Mouse (Mus musculus) limb, embryonic 14.5 days (tissue): ENCODE measurements around the gene Phgr1. TPM values are rescaled to one million over a fixed set of nuclear protein-coding genes. Genes with fewer than 3 reads are reported as not detected.

Experiments used
- ATAC-seq: fragments of 200-750 bp; cut with Nextera tagmentation; 2 replicates; pipeline ENCODE4 v1.8.0; 2017; ENCODE audit warnings: low read depth, moderate number of reproducible peaks, moderate TSS enrichment; ENCODE audit not compliant: low FRiP score
- DNase-seq: peaks from one replicate; pipeline ENCODE4 v3.0.0-alpha.2; 2015; ENCODE audit warnings: low spot score
- H3K27ac ChIP-seq: fragments of 300-500 bp; sonication (generic); replicated peaks from 2 replicates; pipeline ENCODE4 v1.5.1; 2014; ENCODE audit warnings: low read depth, mild to moderate bottlenecking, low read length, moderate library complexity, mixed read lengths
- H3K27me3 ChIP-seq: fragments of 300-500 bp; sonication (generic); 2 replicates; pipeline ENCODE4 v1.6.1; 2014; ENCODE audit warnings: low read length, mixed read lengths; ENCODE audit not compliant: control insufficient read depth, insufficient read depth
- H3K36me3 ChIP-seq: fragments of 300-500 bp; sonication (generic); 2 replicates; pipeline ENCODE4 v1.6.1; 2014; ENCODE audit warnings: mild to moderate bottlenecking, low read length, moderate library complexity, mixed read lengths; ENCODE audit not compliant: control insufficient read depth, insufficient read depth
- H3K4me1 ChIP-seq: fragments of 300-500 bp; sonication (generic); 2 replicates; pipeline ENCODE4 v1.6.1; 2014; ENCODE audit warnings: antibody characterized with exemption, low read length, mixed read lengths; ENCODE audit not compliant: control insufficient read depth, insufficient read depth
- H3K4me2 ChIP-seq: fragments of 300-500 bp; sonication (generic); replicated peaks from 2 replicates; pipeline ENCODE4 v1.6.1; 2014; ENCODE audit warnings: low read depth, mild to moderate bottlenecking, low read length, moderate library complexity; ENCODE audit not compliant: severe bottlenecking
- H3K4me3 ChIP-seq: fragments of 300-500 bp; sonication (generic); replicated peaks from 2 replicates; pipeline ENCODE4 v1.5.1; 2014; ENCODE audit warnings: low read length
- H3K9ac ChIP-seq: fragments of 300-500 bp; sonication (generic); 2 replicates; pipeline ENCODE4 v1.6.1; 2014; ENCODE audit warnings: mild to moderate bottlenecking, low read depth, low read length, moderate library complexity; ENCODE audit not compliant: severe bottlenecking
- H3K9me3 ChIP-seq: fragments of 300-500 bp; sonication (generic); 2 replicates; pipeline ENCODE4 v1.6.1; 2016; ENCODE audit warnings: low read length; ENCODE audit not compliant: control insufficient read depth
- POLR2A ChIP-seq: fragments of 200-500 bp; IDR thresholded peaks from 2 replicates; pipeline ENCODE4 v1.8.0; 2012; ENCODE audit warnings: inconsistent platforms, mild to moderate bottlenecking, moderate library complexity, borderline replicate concordance; ENCODE audit not compliant: insufficient read depth, insufficient read length; ENCODE audit errors: extremely low read depth
- WGBS: fragments of 180-500 bp; shearing (Covaris S2); extraction: QIAGEN DNeasy Blood & Tissue Kit; methylation state at CpG from one replicate; pipeline ENCODE4 v1.1.7; 2014; 5-methylcytosine and 5-hydroxymethylcytosine counted together
- polyA plus RNA-seq, 2 experiments: library from polyadenylated mRNA; depleted of rRNA in 1 of 2; stranded (reverse) in 1 of 2; unstranded in 1 of 2; fragments of >200 nt; fragmentation: Nextera tagmentation in 1 of 2; extraction: Ambion mirVana in 1 of 2; gene quantifications; 2 replicates each; pipeline versions ENCODE4 v1.2.1 to v1.2.3; 2012 to 2014

Gene Phgr1
- polyA plus RNA-seq, 2 experiments, result not detected

DNA sequence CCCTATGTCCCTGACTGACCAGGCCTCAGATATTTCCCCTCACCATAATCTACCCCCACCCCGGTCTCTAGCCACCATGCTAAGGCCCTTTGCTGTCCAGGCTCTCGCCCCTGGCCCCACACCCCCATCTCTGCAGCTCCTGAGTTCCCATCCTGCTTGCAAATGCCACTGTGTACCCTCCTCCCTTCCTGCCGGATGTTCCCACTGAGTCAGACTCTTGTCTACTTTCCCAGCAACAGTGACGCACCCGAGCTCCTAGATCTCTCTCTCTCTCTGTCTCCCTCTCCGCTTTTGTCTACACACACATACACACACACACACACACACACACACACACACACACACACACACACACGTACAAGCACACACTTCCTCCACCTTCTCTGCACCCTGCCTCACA, 9.1 kb upstream of the Phgr1 start:
- Histone ChIP-seq H3K4me2 (no peak overlapping the region), H3K9me3 (no peaks in the 10 kb centered on the region), H3K36me3 (no peaks in the 10 kb centered on the region), H3K4me1 (peaks cover 22% of the 10 kb centered on the region), H3K27ac (no peak overlapping the region), H3K4me3 (no peak overlapping the region), H3K27me3 (no peaks in the 10 kb centered on the region), H3K9ac (no peak overlapping the region)
- ATAC-seq (no peak), DNase-seq (no peak)
- TF ChIP-seq POLR2A, result no peak
- WGBS, result 69% methylated on average over 7 of the region's 7 CpGs

DNA sequence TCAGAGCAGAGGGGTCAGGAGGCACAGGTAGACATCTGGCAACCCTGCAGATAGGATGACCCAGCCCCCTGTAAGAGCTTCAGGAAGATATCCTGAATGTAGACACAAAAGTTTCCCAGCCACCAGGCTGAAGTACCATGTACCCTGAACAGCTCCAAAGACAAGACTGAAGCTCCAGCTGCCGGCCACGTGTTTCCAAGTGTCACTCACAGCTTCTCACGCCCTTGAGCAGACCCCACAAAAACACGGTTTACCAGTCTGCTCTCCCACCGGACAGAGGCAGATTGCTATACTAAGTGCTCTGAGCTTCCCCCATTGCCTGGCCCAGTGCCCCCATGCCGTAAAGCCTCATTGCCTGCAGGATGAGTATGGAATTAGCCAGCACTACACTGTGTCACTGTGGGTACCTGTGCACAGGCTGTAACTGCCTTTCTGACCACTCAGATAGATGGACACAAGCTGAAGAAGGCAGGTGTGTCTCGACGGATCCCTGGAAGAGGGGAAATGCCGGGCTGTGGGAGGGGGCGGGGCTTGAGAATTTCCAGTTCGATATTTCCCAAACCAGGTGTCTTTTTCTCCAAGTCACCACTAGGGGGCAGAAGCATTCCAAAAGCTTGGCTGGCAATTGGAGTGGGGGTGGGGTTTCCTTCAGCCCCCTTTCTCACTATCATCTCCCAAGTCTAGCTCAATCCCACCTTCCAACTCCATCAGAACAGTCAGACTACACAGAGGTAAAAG, 8.3 kb upstream of the Phgr1 start:
- DNase-seq, result peak; percentile 75
- no peak for TF ChIP-seq POLR2A
- H3K9ac ChIP-seq, result no peak overlapping the region
- WGBS, result 22% methylated on average over 11 of the region's 11 CpGs
- no peak overlapping the region for H3K4me2 ChIP-seq
- no peak for ATAC-seq
- H3K4me3 ChIP-seq, result no peak overlapping the region
- H3K36me3 ChIP-seq, result no peaks in the 10 kb centered on the region
- H3K27ac ChIP-seq, result no peak overlapping the region
- H3K4me1 ChIP-seq, result peaks cover 22% of the 10 kb centered on the region
- H3K9me3 ChIP-seq, result no peaks in the 10 kb centered on the region
- H3K27me3 ChIP-seq, result no peaks in the 10 kb centered on the region

DNA sequence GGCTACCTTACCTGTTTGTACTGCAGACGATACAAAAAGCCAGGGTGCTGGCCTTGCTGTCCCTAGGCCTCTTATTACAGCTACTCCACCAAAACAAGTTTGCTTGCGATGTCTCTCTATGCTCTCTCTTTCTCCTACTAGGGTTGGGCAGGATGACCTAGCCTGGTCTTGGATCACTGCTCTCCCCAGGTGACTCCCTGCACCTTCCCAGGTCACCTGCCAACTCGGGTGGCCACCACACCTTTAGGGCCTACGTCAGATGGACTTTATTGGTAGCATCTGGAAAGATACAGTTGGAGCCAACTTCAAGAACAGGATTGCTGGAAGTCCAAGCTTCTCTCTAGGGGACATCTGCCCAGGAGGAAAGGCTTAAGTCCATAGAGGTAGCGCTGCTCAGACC, 7.7 kb upstream of the Phgr1 start:
- no peak overlapping the region for H3K9ac ChIP-seq
- TF ChIP-seq POLR2A, result no peak
- 69% methylated on average over 5 of the region's 5 CpGs for WGBS
- H3K4me1 ChIP-seq, result peaks cover 22% of the 10 kb centered on the region
- no peak overlapping the region for H3K27ac ChIP-seq
- DNase-seq (no peak), ATAC-seq (no peak)
- H3K36me3 ChIP-seq, result no peaks in the 10 kb centered on the region
- no peaks in the 10 kb centered on the region for H3K27me3 ChIP-seq
- H3K9me3 ChIP-seq, result no peaks in the 10 kb centered on the region
- H3K4me3 ChIP-seq, result no peak overlapping the region
- H3K4me2 ChIP-seq, result no peak overlapping the region

DNA sequence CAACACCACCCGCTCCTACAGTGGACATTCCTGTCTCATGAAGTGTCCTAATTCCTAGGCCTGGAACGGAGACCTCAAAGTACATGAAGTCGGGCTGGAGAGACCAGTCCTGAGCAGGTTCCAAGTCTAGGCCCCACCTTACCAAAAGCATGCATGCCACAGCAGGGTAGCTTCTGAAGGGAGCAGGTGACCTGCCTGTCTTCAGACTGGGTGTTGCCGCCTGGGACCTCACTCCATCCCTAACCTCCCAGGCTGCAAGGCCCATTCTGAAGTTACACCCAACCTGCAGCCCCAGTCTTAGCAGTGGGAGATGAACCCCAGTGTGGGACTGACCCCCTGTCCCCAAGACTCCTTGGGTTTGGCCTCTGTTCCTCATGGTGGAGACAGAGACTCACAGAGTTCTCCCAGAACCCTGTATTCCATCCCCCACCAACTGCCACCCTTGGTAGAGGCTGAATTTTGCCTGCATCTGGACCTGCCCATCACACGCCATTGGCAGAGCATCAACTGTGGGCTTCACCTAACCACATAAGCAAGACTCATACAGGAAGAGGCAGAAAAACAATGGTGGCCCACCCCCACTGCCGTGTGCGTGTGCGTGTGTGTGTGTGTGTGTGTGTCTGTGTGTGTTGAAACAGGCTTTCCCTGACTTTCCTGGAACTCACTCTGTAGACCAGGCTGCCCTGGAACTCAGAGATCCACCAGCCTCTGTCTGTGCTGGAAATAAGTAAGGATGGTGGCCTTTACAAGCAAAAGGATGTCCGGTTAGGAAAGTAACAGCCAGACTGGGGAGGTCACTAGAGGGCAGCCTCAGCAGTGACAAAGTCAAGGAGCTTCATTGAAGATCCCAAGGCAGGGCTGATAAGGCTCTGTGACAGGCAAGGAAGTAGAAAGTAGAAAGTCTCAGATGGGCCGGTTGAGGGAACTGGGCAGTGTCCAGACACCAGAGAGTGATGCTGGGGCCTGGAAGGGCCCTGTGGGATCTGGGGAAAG, 6.2 kb upstream of the Phgr1 start:
- Histone ChIP-seq H3K4me2 (no peak overlapping the region), H3K27me3 (no peaks in the 10 kb centered on the region), H3K9me3 (no peaks in the 10 kb centered on the region), H3K9ac (no peak overlapping the region), H3K36me3 (no peaks in the 10 kb centered on the region), H3K4me3 (no peak overlapping the region), H3K27ac (no peak overlapping the region), H3K4me1 (peaks cover 20% of the 10 kb centered on the region)
- DNase-seq, result no peak
- TF ChIP-seq POLR2A, result no peak
- no peak for ATAC-seq
- WGBS, result 75% methylated on average over 10 of the region's 10 CpGs

GRCm38 (mm10) chr2:118774536-118774935, 2.0 kb downstream of the Phgr1 start:
- 79% methylated on average over 2 of the region's 2 CpGs for WGBS
- Histone ChIP-seq H3K9ac (no peak overlapping the region), H3K27me3 (no peaks in the 10 kb centered on the region), H3K4me1 (peaks cover 4% of the 10 kb centered on the region; the same call in 1 of the 2 replicates), H3K27ac (no peak overlapping the region), H3K4me2 (no peak overlapping the region), H3K4me3 (no peak overlapping the region), H3K36me3 (no peaks in the 10 kb centered on the region), H3K9me3 (no peaks in the 10 kb centered on the region)
- no peak for ATAC-seq
- no peak for DNase-seq
- TF ChIP-seq POLR2A, result no peak
